Mouse (Mus musculus) thymus, postnatal 25 days (tissue): ENCODE results near the gene Ccdc78.
"Not testable (repeated sequence)": the region's sequence is repeated elsewhere in the genome, so short reads cannot be mapped to it uniquely, and the experiment has no call there.

Source experiments
- DNase-seq: peaks from one replicate; pipeline ENCODE4 v3.0.0; 2022

Gene Ccdc78

DNA sequence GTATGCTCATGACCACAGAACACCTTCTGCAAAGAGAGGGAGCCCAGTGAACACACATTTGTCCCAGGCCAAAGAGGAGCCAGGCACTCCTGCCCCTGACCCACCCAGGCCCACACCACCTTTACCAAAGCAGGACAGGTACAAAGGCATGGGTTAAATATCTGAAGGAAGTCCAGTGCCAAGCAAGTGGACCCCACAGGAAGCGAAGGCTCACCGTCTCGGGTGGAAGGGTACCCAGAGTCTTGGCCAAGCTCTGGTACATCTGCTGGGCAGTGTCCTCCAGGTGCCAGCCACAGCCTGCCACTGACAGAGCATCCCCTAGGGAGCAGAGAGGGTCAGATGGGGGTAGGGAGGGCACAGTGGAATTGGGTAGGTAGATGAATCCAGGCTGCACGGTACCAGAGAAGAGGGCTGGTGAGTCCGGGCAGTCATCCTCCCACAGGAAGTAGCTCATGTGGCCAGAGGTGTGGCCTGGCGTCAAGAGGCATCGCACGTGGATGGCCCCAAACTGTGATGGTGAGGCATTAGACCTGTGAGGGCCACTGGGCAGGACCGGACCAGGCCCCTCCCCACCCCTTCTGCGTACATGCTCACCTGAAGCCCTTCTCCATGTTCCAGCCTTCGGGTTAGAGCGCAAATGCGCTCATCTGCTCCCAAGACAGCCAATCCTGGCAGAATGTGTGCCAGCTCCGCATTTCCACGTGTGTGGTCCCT lies 2.4 kb upstream of the Ccdc78 start:
- DNase-seq = no peak

- peak; percentile 94 for DNase-seq
Measured at GRCm38 (mm10) chr17:25785281-25785745, 1.1 kb upstream of the Ccdc78 start, which contains the start of gene Haghl. Haghl (minus strand) TSS chr17:25785673.

DNA sequence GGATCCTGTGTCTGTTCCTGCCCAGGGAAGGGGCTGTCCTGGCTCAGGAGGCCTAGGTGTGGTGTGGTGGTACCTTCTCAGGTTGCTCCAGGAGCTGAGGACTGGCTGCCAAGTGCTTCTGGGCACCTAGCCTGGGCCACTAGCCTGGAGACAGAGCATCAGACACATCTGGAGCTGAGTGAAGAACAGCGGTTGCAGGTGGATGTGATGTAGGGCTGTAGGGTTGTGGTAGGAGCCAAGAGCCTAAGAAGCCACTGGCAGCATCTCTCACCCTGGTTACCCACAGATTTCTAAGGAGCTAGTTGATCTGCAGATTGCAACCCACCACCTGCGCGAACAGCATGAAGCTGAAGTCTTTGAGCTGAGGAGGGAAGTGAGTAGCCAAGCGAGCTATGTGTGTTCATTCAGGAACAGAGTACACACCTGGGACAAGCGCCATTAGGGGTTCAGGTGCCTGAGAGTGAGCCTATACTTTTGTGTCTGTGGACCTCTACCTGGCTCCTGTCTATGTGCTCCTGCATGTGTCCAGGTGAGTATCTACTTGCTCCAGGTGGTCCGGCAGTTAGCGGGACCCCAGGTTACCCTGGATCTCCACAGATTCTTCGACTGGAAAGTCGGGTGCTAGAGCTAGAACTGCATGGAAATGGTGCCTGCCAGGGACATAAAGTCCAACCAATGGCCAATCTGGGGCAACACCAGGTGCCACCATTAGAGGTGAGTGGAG lies 563 bp downstream of the Ccdc78 start:
- DNase-seq = no peak

DNA sequence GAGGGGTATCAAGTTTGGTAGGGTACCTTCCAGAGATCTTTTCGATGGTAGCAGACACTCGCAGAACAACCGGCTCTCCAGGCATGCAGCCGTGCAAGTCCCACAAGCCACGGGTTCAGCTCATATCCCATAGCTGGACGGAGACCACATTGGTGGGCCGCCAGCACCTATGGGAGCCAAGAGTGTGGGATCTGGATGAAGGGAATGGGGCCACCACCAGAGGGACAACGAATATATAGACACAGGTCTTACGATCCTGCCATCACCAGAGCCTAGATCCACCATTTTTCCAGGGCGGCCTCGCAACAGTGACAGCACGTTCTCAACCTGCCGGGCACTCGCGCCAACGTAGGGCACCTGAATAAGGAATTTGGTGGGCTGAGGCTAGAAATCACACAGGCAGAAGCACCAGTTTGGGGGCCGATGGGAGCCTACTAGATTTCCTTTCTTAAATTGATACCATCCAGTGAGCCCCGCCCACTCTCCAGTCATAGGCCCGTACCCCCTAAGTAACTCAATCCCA lies 5.0 kb downstream of the Ccdc78 start:
- no peak for DNase-seq

GRCm38 (mm10) chr17:25791843-25792527 lies 5.6 kb downstream of the Ccdc78 start:
- DNase-seq = peak; percentile 89

GRCm38 (mm10) chr17:25792615-25793014 lies 6.2 kb downstream of the Ccdc78 start, which contains the start of gene Fam173a:
Fam173a (minus strand) TSS chr17:25792901.
- DNase-seq = peak; percentile 86

- DNase-seq = no peak
Measured at GRCm38 (mm10) chr17:25794197-25794596, 7.8 kb downstream of the Ccdc78 start.

GRCm38 (mm10) chr17:25794998-25795397 lies 8.6 kb downstream of the Ccdc78 start:
- DNase-seq = no peak

DNA sequence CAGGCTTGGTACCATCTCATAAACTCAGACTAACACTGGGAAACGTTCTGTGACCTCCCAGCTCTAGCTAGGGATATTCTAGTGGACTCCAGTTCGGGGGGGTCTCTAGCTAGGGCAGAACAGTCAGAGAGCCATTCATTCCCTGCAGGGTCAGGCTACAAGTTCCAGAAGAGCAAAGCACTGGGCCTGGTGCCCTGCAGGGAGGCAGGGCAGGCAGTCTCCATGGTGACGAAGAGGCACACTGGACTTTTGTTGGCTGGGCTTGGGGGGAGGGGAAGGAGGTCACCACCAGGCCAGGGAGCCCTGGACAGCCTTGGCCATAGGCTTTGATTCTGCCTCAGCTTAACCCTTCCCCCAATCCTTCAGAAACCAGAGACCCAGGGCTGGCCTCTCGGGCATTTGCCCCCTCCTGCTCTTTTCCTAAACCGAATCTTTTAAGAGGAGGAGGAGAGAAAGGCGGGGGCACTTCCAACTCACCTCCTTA lies 9.3 kb downstream of the Ccdc78 start, which contains the start of gene AC134908.4:
Gene AC134908.4 (minus strand): TSS at position 51 of the 484 bp plus-strand sequence.
- no peak for DNase-seq

GRCm38 (mm10) chr17:25796211-25796771 lies 9.9 kb downstream of the Ccdc78 start:
- DNase-seq = peak; percentile 31

DNA sequence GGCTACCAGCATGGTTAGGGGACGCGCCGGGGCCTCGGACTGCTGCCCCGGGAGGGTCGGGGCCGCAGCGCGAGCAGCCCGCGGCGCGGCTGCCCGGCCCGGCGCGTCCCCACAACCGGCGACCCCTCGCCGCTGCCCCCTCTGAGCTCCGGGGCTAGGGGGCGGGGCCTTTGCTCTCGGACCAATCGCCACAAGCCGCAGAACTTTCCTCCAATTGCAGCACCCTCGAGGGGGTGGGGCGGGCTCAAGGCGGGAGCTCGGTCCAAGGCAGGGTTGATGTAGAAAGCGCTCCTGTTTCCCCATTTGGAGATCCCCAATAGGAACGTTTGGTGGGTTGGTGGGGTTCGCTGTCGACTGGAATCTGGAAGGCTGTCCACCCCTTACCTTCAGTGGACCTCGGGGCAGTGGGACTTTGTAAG lies 10.6 kb downstream of the Ccdc78 start, which contains the start of gene Metrn:
Gene Metrn (minus strand): TSS at position 186 of the 419 bp plus-strand sequence.
- peak; percentile 94 for DNase-seq

DNA sequence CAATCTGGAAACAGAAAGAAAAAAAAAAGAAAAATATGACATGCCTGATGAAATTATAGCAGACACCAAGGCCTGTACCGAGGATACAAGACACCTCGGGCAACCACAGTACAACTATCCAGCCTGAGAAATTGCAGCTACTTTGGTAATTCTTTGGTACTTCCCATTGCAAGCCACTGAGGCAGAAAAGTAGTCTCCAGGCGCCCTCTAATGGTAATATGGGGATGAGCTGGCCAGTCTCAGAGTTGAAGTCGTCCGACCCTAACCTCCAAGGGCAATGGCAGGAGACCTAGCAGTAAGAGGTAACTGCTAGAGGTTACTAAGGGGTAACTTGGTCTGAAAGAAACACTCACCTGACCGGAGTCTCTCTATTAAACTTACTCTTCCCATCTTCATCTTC lies 14.6 kb downstream of the Ccdc78 start:
- DNase-seq = peak; percentile 77

DNA sequence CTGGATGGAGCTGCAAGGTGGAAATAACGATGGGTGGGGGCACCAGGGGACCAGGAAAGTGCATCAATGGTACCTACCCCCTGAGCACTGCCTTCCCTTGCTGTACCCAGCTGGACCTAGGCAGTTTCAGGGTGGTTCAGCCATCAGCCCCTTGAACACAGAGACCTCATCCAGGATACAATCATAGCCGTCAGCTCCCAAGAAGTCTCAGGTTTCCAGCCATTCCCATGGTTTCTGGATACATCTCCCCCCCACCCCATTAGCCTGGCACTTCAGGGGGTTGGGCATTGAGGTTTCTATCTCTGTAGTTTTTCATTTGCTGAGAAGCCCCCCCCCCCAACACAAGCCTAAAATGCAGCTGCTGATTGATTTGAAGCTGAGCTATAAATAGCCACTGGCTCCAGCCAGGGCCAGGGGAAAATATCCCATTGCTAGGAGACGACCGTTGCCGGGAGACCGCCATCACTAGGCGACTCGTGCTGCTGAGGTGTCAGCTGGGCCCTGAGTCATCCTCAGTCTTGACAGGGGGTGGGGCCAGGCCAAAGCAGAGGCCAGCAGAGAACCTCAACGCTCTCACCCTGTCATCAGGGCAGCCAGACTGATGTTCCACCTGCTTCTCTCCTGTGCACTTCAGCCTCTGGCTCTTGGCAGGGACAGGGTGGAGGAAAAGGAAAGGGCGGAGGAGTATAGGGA lies 16.6 kb downstream of the Ccdc78 start:
- DNase-seq = no peak

GRCm38 (mm10) chr17:25806507-25806906 lies 20.1 kb downstream of the Ccdc78 start:
- DNase-seq = no peak

DNA sequence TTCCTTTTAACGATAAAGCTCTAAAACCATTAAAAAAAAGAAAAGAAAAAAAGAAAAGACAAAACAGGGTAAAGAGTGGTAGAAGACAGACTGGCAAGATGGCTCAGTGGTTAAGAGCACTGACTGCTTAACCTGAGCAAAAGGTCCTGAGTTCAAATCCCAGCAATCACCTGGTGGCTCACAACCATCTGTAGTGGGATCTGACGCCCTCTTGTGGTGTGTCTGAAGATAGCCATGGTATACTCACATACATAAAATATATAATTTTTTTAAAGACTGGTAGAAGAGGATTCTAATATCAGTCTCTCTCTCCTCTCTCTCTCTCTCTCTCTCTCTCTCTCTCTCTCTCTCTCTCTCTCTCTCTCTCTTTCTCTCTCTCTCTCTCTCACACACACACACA lies 21.1 kb downstream of the Ccdc78 start:
- not testable (repeated sequence) for DNase-seq

GRCm38 (mm10) chr17:25808028-25808427 lies 21.6 kb downstream of the Ccdc78 start:
- no peak for DNase-seq

DNA sequence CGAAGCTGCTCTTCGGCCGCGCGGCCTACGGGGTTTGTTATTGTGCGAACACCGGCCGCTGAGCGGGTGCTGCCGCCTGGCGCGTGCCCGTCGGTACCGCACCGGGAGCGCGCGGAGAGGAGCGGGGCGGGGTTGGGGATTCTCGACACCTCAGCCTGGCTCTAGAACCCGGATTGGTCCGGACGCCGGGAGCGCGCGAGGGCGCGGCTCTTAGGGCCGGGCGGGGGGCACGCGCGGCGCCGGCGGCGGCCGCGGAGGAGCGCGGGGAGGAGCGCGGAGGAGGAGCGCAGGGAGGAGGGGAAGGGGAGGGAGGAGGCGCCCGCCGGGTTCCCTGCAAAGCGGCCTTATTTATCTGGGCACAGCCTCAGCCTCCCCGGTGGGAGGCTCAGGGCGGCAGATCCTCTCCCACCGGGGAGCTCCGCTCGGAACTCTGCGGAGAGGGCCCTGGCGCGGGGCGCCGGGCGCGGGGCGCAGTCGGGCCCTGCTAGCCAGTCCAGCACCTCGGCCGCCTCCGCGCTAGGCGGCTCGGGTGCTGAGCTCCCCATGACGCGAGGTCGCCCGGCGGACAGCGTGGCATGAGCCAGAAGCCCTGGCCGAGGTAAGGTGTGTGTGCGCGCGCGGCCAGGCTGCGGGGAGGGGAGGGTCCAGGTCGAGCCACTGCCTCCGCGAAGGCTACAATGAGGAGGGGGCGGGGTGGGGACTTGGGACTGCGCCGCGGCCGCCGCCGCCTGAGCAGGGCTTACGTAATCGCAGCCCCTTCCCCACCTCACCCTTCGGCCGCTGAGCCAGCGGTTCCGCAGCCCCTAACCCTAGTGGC lies 22.6 kb downstream of the Ccdc78 start, which contains the start of gene Fbxl16:
Gene Fbxl16 (plus strand): TSS at position 297 of the 817 bp plus-strand sequence.
- no peak for DNase-seq

DNA sequence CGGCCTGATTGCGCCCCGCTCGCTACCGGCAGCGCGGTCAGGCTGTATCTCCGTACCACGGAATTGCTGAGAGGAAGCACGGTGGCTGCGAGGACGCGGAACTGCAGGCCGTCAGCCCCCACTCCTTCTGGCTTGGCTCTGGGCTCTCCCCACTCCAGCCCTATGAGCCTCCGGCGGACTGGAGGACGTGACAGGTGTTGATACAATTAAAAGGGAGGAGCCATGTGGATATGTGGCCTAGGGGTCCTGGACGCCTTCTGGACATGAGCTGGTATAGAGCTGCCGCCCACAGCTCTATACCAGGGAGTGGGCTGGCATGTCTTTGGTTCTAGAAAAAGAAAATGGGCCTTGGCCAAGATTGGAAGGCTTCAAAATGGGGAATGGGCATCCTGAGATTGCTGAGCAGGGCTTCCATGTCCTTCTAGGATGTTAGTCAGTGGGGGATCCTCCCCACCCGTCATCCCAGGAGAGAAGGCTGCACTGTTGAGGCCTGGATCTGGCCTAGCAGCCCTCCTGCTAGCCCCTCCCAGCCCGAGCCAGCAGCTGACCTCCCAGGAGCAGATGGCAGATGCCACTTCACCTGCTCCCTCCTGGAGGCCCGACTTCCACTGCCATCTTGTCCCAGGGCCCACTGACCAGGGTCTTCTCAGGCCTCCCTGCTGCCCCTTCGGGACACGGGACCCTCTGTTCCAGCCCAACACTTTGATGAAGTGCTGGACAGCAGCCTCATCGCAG lies 23.4 kb downstream of the Ccdc78 start:
- DNase-seq = no peak

DNA sequence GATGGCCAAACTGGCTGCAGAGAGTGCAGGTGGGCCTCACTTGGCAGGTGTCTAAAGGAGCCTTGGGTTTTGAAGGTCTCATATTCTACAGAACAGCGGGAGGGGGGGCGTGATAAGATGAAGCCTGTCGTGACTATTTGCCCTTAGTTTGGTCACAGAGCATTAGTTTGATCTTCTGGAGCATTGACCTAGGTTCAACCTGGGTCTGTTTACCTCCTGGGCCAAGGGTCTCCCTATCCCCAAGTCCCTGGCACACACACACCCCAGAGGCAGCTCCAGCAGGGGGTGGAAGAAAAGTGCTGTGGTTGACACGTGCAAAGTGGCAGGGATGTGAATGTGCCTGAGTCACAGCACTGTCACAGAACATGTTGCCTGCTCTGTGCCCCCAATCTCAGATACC lies 24.5 kb downstream of the Ccdc78 start:
- DNase-seq = no peak

DNA sequence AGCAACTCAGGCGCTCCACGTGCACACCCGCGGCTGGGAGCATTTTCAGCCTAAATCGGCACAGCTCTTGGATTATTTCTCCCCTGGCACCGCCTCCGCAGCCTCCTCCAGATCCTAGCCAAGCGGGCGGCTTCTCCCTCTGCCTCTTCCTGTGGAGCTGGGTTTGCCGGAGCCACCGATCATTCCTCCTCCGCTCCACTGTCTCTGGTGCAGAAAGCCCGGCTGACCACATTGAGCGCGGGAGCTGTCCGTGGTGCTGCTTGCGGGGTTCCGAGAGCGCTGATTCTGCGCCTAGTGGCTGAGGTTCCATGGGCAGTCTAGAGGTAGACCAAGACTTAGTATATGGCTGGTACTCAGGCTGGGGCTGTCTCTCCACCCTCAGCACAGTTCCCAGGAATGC lies 27.1 kb downstream of the Ccdc78 start:
- peak; percentile 80 for DNase-seq
